Mouse (Mus musculus): ENCODE measurements around the gene Prl8a2.

Prl8a2 gene

GRCm38 (mm10) chr13:27345373-27345772 is at the start of gene Prl8a2:
Gene Prl8a2, plus strand, starts transcription at chr13:27345673.
- DNase-seq: no peak

GRCm38 (mm10) chr13:27312334-27313225 is 32.9 kb upstream of the Prl8a2 start, which contains the start of gene Prl6a1:
Gene Prl6a1, plus strand, starts transcription at chr13:27312627.
- DNase-seq: no peak

- no peak for DNase-seq
Observed at GRCm38 (mm10) chr13:27334989-27335388, 10.5 kb upstream of the Prl8a2 start.

- no peak for DNase-seq
Observed at GRCm38 (mm10) chr13:27342733-27343275, 2.7 kb upstream of the Prl8a2 start.

GRCm38 (mm10) chr13:27390746-27391145 is 45.3 kb downstream of the Prl8a2 start, which contains the start of gene Prl2b1:
Gene Prl2b1, minus strand, starts transcription at chr13:27390846.
- no peak for DNase-seq

- DNase-seq: peak; percentile 76
Observed at GRCm38 (mm10) chr13:27399061-27399724, 53.7 kb downstream of the Prl8a2 start.
